Mouse (Mus musculus): ENCODE data around the gene Gm7361. TPM values are rescaled to one million over a fixed set of nuclear protein-coding genes. Genes with fewer than 3 reads are reported as not detected.
"Not testable (repeated sequence)": the region's sequence is repeated elsewhere in the genome, so short reads cannot be mapped to it uniquely, and the experiment has no call there.

The Gm7361 gene
- 0.23 and 0.28 TPM in 2 replicates for polyA plus RNA-seq (2014; fragmentation: Nextera tagmentation; extraction: Ambion mirVana)

DNA sequence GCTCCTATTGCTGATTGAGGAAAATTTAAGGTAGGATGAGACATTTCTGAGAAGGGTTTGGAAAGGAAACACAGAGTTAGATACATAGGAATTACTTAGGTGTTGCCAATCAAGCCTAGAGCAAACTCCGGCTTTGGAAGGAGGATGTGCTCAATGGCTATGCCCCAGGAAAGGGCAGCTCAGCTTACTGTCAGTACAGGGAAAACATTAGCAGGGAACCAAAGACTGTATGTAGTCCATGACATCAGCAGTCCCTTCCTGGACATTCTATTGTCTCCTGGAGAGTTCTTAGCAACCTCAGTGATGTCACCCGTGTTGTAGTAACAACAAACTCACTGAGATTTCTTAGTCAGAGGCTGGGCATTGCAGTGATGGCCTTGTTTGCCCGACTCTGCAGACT lies at the start of gene Gm7361:
TSS of gene Gm7361 (plus strand) at position 301 of the 400 bp plus-strand sequence.
- not testable (repeated sequence) for H3K9ac ChIP-seq (replicated peaks; ENCODE audit: low read length); H3K4me1 ChIP-seq (ENCODE audit: control insufficient read depth, insufficient read depth, low read length); H3K27me3 ChIP-seq (ENCODE audit: control insufficient read depth, insufficient read depth, low read length); ATAC-seq (ENCODE audit: low FRiP score, low TSS enrichment); H3K4me3 ChIP-seq (replicated peaks; ENCODE audit: low read depth, low read length); H3K27ac ChIP-seq (replicated peaks; ENCODE audit: low read depth, low read length); H3K4me2 ChIP-seq (ENCODE audit: low read length); H3K36me3 ChIP-seq (ENCODE audit: control insufficient read depth, insufficient read depth, low read length); DNase-seq; H3K9me3 ChIP-seq (ENCODE audit: control insufficient read depth, low read length)
- WGBS = 80% methylated on average over 3 of the region's 3 CpGs

DNA sequence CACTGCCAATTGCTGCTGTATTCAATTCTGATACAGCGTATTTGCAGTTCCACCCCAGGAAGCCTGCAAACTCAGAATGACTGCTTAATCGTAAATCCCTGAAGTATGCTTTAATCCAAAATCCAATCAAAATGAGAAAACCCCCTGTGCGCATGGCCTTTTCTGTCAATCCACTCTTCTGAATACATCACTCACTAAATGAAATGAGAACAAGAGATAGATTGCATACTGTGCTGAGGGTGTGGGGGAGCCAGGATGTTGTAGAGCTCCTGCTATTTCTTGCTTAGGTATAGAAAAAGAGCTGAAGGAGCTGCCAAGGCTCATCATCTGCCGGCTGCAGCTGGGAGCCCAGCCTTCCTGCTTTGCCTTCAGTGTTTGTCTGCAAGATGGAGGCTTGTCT lies 46.5 kb upstream of the Gm7361 start:
- DNase-seq = peak; percentile 66
- H3K4me2 ChIP-seq (ENCODE audit: low read length) = peak overlapping the region; percentile 42
- WGBS = 14% methylated on average over 4 of the region's 4 CpGs
- H3K9ac ChIP-seq (replicated peaks; ENCODE audit: low read length) = no peak overlapping the region
- H3K27ac ChIP-seq (replicated peaks; ENCODE audit: low read depth, low read length) = peak overlapping the region; percentile 78
- peaks cover 8% of the 10 kb centered on the region; the same call in 1 of the 2 replicates for H3K4me1 ChIP-seq (ENCODE audit: control insufficient read depth, insufficient read depth, low read length)
- H3K9me3 ChIP-seq (ENCODE audit: control insufficient read depth, low read length) = no peaks in the 10 kb centered on the region
- no peaks in the 10 kb centered on the region for H3K27me3 ChIP-seq (ENCODE audit: control insufficient read depth, insufficient read depth, low read length)
- no peaks in the 10 kb centered on the region for H3K36me3 ChIP-seq (ENCODE audit: control insufficient read depth, insufficient read depth, low read length)
- peak; percentile 63; the same call in 1 of the 2 replicates for ATAC-seq (ENCODE audit: low FRiP score, low TSS enrichment)
- no peak overlapping the region for H3K4me3 ChIP-seq (replicated peaks; ENCODE audit: low read depth, low read length)

DNA sequence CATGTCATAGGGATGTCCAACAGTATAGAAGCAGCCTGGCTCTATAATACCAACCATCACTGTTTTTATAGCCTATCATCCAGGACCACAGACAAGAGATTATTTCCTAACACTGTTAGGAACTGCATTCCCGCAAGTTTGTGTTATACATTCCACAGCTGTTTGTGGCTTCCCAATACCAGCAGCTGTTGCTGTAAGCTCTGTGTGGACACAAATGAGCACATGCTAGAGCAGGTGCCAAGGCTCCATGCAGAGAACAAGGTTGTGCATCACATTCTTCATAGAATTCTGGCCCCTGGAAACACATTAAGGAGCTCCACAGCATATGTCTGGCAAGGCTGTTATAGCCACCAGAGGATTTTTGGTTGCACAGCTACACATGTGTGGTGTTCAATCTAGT lies 35.4 kb upstream of the Gm7361 start:
- Histone ChIP-seq H3K4me2 (ENCODE audit: low read length) (no peak overlapping the region), H3K9me3 (ENCODE audit: control insufficient read depth, low read length) (no peaks in the 10 kb centered on the region), H3K27ac (replicated peaks; ENCODE audit: low read depth, low read length) (no peak overlapping the region), H3K36me3 (ENCODE audit: control insufficient read depth, insufficient read depth, low read length) (no peaks in the 10 kb centered on the region), H3K4me3 (replicated peaks; ENCODE audit: low read depth, low read length) (no peak overlapping the region), H3K9ac (replicated peaks; ENCODE audit: low read length) (no peak overlapping the region), H3K4me1 (ENCODE audit: control insufficient read depth, insufficient read depth, low read length) (no peaks in the 10 kb centered on the region), H3K27me3 (ENCODE audit: control insufficient read depth, insufficient read depth, low read length) (no peaks in the 10 kb centered on the region)
- WGBS = 95% methylated on average over 1 of the region's 1 CpGs
- DNase-seq (no peak), ATAC-seq (ENCODE audit: low FRiP score, low TSS enrichment) (no peak)

DNA sequence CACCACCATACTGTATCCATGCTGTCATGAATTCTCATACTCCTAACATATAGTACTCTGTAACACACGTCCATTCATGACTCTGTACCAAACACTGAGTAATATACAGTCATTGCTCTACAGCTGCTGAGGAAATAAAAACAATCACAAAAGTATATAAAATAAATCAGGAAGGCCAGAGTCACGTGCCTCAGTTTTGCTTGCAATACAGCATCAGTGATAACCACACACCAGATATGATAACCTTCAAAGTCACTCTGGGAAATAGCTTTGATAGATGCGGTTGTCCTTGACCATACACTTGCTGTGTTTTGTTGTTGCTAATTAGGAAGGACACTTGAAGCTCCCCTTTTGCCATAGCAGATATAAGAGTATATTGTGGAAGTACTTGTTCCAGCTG lies 9.2 kb downstream of the Gm7361 start:
- not testable (repeated sequence) for DNase-seq; H3K4me2 ChIP-seq (ENCODE audit: low read length); H3K9me3 ChIP-seq (ENCODE audit: control insufficient read depth, low read length); H3K4me1 ChIP-seq (ENCODE audit: control insufficient read depth, insufficient read depth, low read length); ATAC-seq (ENCODE audit: low FRiP score, low TSS enrichment); H3K27ac ChIP-seq (replicated peaks; ENCODE audit: low read depth, low read length); H3K4me3 ChIP-seq (replicated peaks; ENCODE audit: low read depth, low read length); H3K27me3 ChIP-seq (ENCODE audit: control insufficient read depth, insufficient read depth, low read length); H3K9ac ChIP-seq (replicated peaks; ENCODE audit: low read length); H3K36me3 ChIP-seq (ENCODE audit: control insufficient read depth, insufficient read depth, low read length)
- WGBS = 85% methylated on average over 3 of the region's 3 CpGs

DNA sequence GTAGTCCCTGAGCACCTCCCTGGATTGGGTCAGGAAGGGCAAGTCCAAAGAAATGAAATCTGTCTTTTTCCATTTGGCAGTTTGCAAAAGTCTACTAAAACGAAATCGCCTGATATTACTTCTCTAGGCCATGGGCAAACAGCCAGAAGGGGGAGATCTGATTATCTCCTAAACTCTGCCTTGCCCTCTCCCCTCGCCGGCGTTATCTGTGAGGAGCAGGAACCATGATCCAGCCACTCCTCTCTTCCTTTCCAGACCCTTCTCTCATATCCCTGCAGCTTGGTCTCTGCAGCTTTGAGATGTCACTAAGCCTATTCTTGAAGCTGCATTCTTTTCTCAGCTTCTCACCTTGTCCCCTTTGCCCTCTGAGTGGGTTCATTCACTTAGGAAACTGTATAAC lies 22.9 kb downstream of the Gm7361 start:
- Histone ChIP-seq H3K4me1 (ENCODE audit: control insufficient read depth, insufficient read depth, low read length) (no peaks in the 10 kb centered on the region), H3K4me2 (ENCODE audit: low read length) (no peak overlapping the region), H3K36me3 (ENCODE audit: control insufficient read depth, insufficient read depth, low read length) (no peaks in the 10 kb centered on the region), H3K27ac (replicated peaks; ENCODE audit: low read depth, low read length) (no peak overlapping the region), H3K9ac (replicated peaks; ENCODE audit: low read length) (no peak overlapping the region), H3K4me3 (replicated peaks; ENCODE audit: low read depth, low read length) (no peak overlapping the region), H3K9me3 (ENCODE audit: control insufficient read depth, low read length) (no peaks in the 10 kb centered on the region), H3K27me3 (ENCODE audit: control insufficient read depth, insufficient read depth, low read length) (no peaks in the 10 kb centered on the region)
- DNase-seq (no peak), ATAC-seq (ENCODE audit: low FRiP score, low TSS enrichment) (no peak)
- WGBS = 83% methylated on average over 5 of the region's 5 CpGs

DNA sequence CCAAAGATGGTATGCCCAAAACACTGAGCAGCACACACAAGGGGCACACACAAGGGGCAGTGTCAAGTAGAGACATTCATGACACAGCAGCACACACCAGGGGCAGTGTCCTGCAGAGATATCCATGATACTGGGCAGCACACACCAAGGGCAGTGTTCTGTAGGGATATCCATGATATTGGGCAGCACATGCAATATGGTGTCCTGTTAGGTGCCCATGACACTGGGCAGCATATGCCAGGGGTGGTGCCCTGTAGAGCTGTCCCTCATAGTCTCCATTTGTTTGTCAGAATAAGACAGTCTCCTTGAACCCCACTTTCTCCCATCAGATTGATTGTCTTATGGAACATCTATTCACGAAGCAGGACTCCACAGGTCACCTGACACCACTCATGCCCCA lies 24.2 kb downstream of the Gm7361 start:
- Histone ChIP-seq H3K9ac (replicated peaks; ENCODE audit: low read length) (no peak overlapping the region), H3K9me3 (ENCODE audit: control insufficient read depth, low read length) (no peaks in the 10 kb centered on the region), H3K4me2 (ENCODE audit: low read length) (no peak overlapping the region), H3K36me3 (ENCODE audit: control insufficient read depth, insufficient read depth, low read length) (no peaks in the 10 kb centered on the region), H3K27ac (replicated peaks; ENCODE audit: low read depth, low read length) (no peak overlapping the region), H3K27me3 (ENCODE audit: control insufficient read depth, insufficient read depth, low read length) (no peaks in the 10 kb centered on the region), H3K4me3 (replicated peaks; ENCODE audit: low read depth, low read length) (no peak overlapping the region), H3K4me1 (ENCODE audit: control insufficient read depth, insufficient read depth, low read length) (no peaks in the 10 kb centered on the region)
- ATAC-seq (ENCODE audit: low FRiP score, low TSS enrichment) = no peak
- no peak for DNase-seq
- WGBS = 87% methylated on average over 1 of the region's 1 CpGs

DNA sequence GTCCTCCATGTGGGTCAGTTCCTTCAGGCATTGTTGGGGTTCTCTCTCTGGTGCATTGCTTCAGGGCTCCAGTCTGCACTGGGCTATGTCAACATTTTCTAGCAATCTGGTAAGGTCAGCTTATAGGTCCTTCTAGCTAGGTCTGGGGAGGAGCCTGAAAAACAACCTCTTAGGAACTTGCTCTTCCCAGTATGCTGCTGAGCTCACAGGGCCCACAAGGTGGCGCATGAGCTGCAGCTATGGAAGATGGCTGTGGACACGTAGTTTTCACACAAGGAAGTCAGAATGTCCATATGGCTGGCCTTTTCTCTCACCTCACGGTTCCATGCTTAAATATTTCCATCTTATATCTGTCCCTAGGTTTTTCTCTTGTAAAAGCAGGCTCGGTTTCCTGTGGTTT lies 24.8 kb downstream of the Gm7361 start:
- H3K36me3 ChIP-seq (ENCODE audit: control insufficient read depth, insufficient read depth, low read length) = no peaks in the 10 kb centered on the region
- no peak overlapping the region for H3K27ac ChIP-seq (replicated peaks; ENCODE audit: low read depth, low read length)
- no peaks in the 10 kb centered on the region for H3K9me3 ChIP-seq (ENCODE audit: control insufficient read depth, low read length)
- no peak overlapping the region for H3K4me3 ChIP-seq (replicated peaks; ENCODE audit: low read depth, low read length)
- peak; percentile 91 for DNase-seq
- H3K9ac ChIP-seq (replicated peaks; ENCODE audit: low read length) = no peak overlapping the region
- WGBS = 6% methylated on average over 4 of the region's 4 CpGs
- no peak overlapping the region for H3K4me2 ChIP-seq (ENCODE audit: low read length)
- H3K27me3 ChIP-seq (ENCODE audit: control insufficient read depth, insufficient read depth, low read length) = no peaks in the 10 kb centered on the region
- ATAC-seq (ENCODE audit: low FRiP score, low TSS enrichment) = peak; percentile 63; the same call in 1 of the 2 replicates
- H3K4me1 ChIP-seq (ENCODE audit: control insufficient read depth, insufficient read depth, low read length) = no peaks in the 10 kb centered on the region

DNA sequence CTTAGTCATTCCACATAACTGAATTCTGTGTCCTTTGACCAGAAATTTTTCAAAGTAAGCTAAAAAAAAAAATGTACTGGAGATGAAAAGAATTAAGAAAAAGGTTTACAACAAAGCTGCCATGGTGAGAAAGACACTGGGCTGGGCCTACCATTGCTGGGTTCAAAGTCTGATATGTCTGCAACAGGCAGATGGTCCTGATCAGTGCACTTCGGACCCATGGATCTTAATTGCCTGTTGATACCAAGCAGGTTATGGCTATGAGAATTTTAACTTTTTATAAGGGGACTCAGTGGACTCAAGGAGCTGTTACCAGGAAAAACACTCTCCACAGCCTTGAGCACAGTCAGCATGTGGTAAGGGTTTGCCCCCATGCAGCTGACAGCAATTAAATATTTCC lies 25.9 kb downstream of the Gm7361 start:
- ATAC-seq (ENCODE audit: low FRiP score, low TSS enrichment) = no peak
- H3K36me3 ChIP-seq (ENCODE audit: control insufficient read depth, insufficient read depth, low read length) = no peaks in the 10 kb centered on the region
- no peaks in the 10 kb centered on the region for H3K9me3 ChIP-seq (ENCODE audit: control insufficient read depth, low read length)
- H3K27ac ChIP-seq (replicated peaks; ENCODE audit: low read depth, low read length) = no peak overlapping the region
- no peak for DNase-seq
- no peak overlapping the region for H3K4me3 ChIP-seq (replicated peaks; ENCODE audit: low read depth, low read length)
- no peak overlapping the region for H3K9ac ChIP-seq (replicated peaks; ENCODE audit: low read length)
- no peaks in the 10 kb centered on the region for H3K4me1 ChIP-seq (ENCODE audit: control insufficient read depth, insufficient read depth, low read length)
- H3K27me3 ChIP-seq (ENCODE audit: control insufficient read depth, insufficient read depth, low read length) = no peaks in the 10 kb centered on the region
- 90% methylated on average over 1 of the region's 1 CpGs for WGBS
- no peak overlapping the region for H3K4me2 ChIP-seq (ENCODE audit: low read length)

DNA sequence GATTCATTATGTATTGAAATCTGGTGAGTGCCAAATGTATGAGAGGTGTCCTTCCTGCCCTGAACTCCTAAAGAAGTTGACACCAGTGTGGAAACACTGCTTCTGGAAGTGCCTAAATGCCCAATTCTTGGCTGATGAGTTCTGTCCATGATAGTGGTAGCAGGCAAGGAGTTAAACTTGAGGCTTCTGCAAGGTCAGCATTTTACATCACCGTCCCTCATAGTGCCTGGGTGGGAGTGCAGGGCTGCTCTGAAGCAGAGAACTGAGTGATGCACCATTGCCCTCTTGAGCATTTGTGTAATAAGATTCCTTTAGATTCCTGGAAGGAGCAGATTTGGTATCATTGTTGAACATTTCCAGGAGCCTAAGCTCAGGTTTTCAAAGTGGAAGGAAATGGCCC lies 34.1 kb downstream of the Gm7361 start:
- H3K9me3 ChIP-seq (ENCODE audit: control insufficient read depth, low read length) = no peaks in the 10 kb centered on the region
- H3K27me3 ChIP-seq (ENCODE audit: control insufficient read depth, insufficient read depth, low read length) = no peaks in the 10 kb centered on the region
- H3K36me3 ChIP-seq (ENCODE audit: control insufficient read depth, insufficient read depth, low read length) = no peaks in the 10 kb centered on the region
- H3K9ac ChIP-seq (replicated peaks; ENCODE audit: low read length) = no peak overlapping the region
- 86% methylated on average over 1 of the region's 1 CpGs for WGBS
- no peak overlapping the region for H3K4me2 ChIP-seq (ENCODE audit: low read length)
- ATAC-seq (ENCODE audit: low FRiP score, low TSS enrichment) = no peak
- no peak overlapping the region for H3K4me3 ChIP-seq (replicated peaks; ENCODE audit: low read depth, low read length)
- H3K27ac ChIP-seq (replicated peaks; ENCODE audit: low read depth, low read length) = no peak overlapping the region
- no peak for DNase-seq
- H3K4me1 ChIP-seq (ENCODE audit: control insufficient read depth, insufficient read depth, low read length) = no peaks in the 10 kb centered on the region
